Mouse (Mus musculus) Patski (cell line): ENCODE results near the gene Gmip. TPM values are rescaled to one million over a fixed set of nuclear protein-coding genes. Genes with fewer than 3 reads are reported as not detected.

Experiments
- ATAC-seq: fragments of 100-300 bp; one replicate; pipeline ENCODE4 v1.8.0; 2021
- CTCF ChIA-PET: fragments of 350-600 bp; sonication (Branson Sonifier 250); formaldehyde crosslinking; loops from one replicate; lab custom pipeline; 2022; ENCODE audit warnings: inconsistent platforms; lab: Charles Lee
- POLR2A ChIA-PET: fragments of 350-600 bp; sonication (Branson Sonifier 250); formaldehyde crosslinking; loops from one replicate; lab custom pipeline; 2022; ENCODE audit warnings: antibody characterized with exemption, inconsistent platforms; lab: Charles Lee
- DNase-seq: peaks from one replicate; pipeline ENCODE4 v3.0.0-alpha.2; 2011; ENCODE audit warnings: low read depth, low spot score
- H3K27me3 ChIP-seq: fragments of 371-371 bp; one replicate; pipeline ENCODE4 v1.5.1; 2021
- CTCF ChIP-seq: fragments of 100-300 bp; IDR thresholded peaks from one replicate; pipeline ENCODE4 v1.5.1; 2021
- in situ Hi-C: fragments of 300-500 bp; cut with MboI; formaldehyde crosslinking; loops from 3 replicates; pipeline ENCODE4 v1.11.1; 2018; ENCODE audit warnings: low pct_unique_long_range_greater_than_20kb, mixed read lengths
- polyA plus RNA-seq: library from polyadenylated mRNA; unstranded; gene quantifications from one replicate; pipeline ENCODE4 v1.2.3, GENCODE M21; 2021

Gene Gmip
- 17.8 TPM for polyA plus RNA-seq

DNA sequence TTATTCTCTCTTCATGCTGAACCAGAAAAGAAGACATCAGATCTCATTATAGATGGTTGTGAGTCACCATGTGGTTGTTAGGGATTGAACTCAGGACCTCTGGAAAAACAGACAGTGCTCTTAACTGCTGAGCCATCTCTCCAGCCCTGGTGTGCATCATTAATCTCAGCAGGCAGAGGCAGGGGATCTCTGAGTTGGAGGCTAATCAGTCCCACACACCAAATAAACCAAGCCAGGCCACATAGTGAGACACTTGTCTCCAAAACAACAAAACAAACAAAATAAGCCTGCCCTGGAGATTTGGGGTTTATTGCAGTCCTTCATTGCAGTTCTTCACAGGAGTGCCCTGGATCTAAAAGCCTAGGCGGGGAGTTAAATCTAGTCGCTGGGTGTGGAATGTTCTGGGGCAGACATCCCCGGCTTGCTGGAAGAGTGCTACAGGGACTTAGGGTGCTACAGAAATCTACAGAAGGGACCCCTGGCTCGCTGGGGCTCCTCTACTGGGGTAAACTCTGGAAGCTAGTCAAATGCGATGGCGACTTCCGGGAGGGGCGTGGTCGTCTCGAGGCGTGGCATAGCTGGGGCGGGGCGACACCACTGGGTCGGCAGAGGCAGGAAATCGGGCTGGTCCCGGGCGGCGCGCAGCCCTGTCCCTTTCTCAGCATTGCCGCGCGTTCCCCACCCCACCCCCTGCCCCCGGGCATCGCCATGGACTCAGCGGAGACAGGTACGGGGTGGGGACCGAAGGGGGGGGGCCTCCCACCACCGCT lies at the start of gene Gmip:
TSS of gene Gmip (plus strand) at position 586 of the 770 bp plus-strand sequence.
- in situ Hi-C loops = loop anchor here (25.0 kb wide), 1 partner anchor 696 kb away; no protein-coding TSS in a partner anchor
- POLR2A ChIA-PET = interaction anchor here (1.0 kb wide), 2 partner anchors 12 to 15 kb away, joined by 4 read pairs; no protein-coding TSS in a partner anchor
- no peak for TF ChIP-seq CTCF
- peak; percentile 59 for ATAC-seq
- CTCF ChIA-PET = no interaction called here
- H3K27me3 ChIP-seq = no peaks in the 10 kb centered on the region
- DNase-seq = no peak

GRCm38 (mm10) chr8:69761814-69762445 lies 46.5 kb upstream of the Gmip start:
- ATAC-seq (no peak), DNase-seq (no peak)
- ChIA-PET CTCF (no interaction called here), POLR2A (no interaction called here)
- no peaks in the 10 kb centered on the region for H3K27me3 ChIP-seq
- no peak for TF ChIP-seq CTCF
- in situ Hi-C loops = no loop called here

GRCm38 (mm10) chr8:69771221-69771620 lies 37.3 kb upstream of the Gmip start:
- no peak for DNase-seq
- in situ Hi-C loops = no loop called here
- no peak for ATAC-seq
- CTCF ChIA-PET = interaction anchor here (1.7 to 1.9 kb wide), 3 partner anchors 13 to 24 kb away, joined by 4 to 5 read pairs (median 4); partner anchors contain the start of gene Zfp963
- POLR2A ChIA-PET = no interaction called here
- H3K27me3 ChIP-seq = no peaks in the 10 kb centered on the region
- no peak for TF ChIP-seq CTCF

DNA sequence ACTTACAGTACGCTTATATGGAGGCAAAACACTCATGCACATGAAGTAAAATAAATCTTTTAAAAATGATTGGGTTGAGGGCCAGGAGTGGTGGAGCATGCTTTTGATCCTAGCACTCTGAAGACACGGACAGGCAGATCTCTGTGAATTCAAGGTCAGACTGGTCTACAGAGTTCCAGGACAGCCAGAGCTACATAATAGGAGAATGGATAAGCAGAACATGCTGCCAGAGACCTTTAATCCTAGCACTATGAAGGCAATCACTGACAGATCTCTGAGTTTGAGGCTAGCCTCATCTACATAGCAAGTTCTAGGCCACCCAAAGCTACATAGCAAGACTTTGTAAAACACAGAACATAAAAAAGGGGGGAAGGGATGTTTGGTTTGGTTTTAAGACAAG lies 36.4 kb upstream of the Gmip start:
- in situ Hi-C loops = no loop called here
- TF ChIP-seq CTCF = no peak
- POLR2A ChIA-PET = no interaction called here
- ATAC-seq (no peak), DNase-seq (no peak)
- H3K27me3 ChIP-seq = no peaks in the 10 kb centered on the region
- CTCF ChIA-PET = interaction anchor here (1.8 kb wide), 1 partner anchor 22 kb away, joined by 4 read pairs; the partner anchor contains the start of gene Zfp963

- peak; percentile 82 for DNase-seq
- ChIA-PET CTCF (interaction anchor here (0.9 kb wide), 1 partner anchor 15 kb away, joined by 4 read pairs; no protein-coding TSS in a partner anchor), POLR2A (interaction anchor here (0.8 kb wide), 1 partner anchor 16 kb away, joined by 9 read pairs; no protein-coding TSS in a partner anchor)
- TF ChIP-seq CTCF = no peak
- in situ Hi-C loops = no loop called here
- H3K27me3 ChIP-seq = no peaks in the 10 kb centered on the region
- peak; percentile 100 for ATAC-seq
Measured at GRCm38 (mm10) chr8:69774503-69775148, 33.9 kb upstream of the Gmip start, which contains the start of gene Gm20422. Gene Gm20422, minus strand, starts transcription at chr8:69774886.

DNA sequence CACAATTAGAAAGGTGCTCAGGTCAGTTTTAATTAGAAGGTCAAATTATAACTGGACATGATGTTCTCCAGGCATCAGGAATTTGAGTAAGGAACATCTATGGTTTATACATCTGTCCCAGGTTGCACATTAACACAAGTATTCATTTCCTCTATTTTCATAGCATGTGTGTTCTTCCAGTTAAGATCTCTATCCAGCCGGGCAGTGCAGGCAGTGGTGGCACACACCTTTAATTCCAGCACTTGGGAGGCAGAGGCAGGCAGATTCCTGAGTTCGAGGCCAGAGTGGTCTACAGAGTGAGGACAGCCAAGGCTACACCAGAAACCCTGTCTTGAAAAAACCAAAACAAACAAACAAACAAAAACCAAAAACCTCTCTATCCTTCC lies 33.3 kb upstream of the Gmip start:
- no peak for ATAC-seq
- in situ Hi-C loops = no loop called here
- POLR2A ChIA-PET = no interaction called here
- CTCF ChIA-PET = interaction anchor here (0.9 kb wide), 1 partner anchor 14 kb away, joined by 4 read pairs; no protein-coding TSS in a partner anchor
- DNase-seq = no peak
- no peak for TF ChIP-seq CTCF
- H3K27me3 ChIP-seq = no peaks in the 10 kb centered on the region

- in situ Hi-C loops = no loop called here
- ATAC-seq (no peak), DNase-seq (no peak)
- H3K27me3 ChIP-seq = no peaks in the 10 kb centered on the region
- ChIA-PET POLR2A (no interaction called here), CTCF (no interaction called here)
- TF ChIP-seq CTCF = no peak
Measured at GRCm38 (mm10) chr8:69777111-69777510, 31.4 kb upstream of the Gmip start.

DNA sequence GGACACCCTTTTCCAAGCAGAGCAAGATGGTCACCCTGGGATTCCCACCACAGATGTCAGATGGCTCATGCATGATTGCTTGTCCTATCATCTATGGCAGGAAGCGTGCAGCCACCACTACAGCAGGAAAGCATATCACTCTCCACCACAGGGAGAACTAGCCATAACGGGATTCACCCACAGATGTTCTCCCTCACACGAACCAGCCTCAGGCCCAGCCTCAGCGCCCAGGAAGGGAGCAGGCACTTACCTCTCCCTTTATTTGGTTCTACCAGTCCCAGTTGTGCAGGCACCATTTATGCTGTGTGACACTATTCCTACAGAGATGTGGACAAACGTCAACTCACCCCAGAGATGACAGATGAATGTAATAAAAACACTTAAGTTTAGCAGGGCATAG lies 19.4 kb upstream of the Gmip start:
- in situ Hi-C loops = no loop called here
- ChIA-PET CTCF (interaction anchor here (1.2 kb wide), 1 partner anchor 14 kb away, joined by 4 read pairs; the partner anchor contains the start of gene Gm20422), POLR2A (no interaction called here)
- no peaks in the 10 kb centered on the region for H3K27me3 ChIP-seq
- DNase-seq = no peak
- ATAC-seq = no peak
- TF ChIP-seq CTCF = no peak

DNA sequence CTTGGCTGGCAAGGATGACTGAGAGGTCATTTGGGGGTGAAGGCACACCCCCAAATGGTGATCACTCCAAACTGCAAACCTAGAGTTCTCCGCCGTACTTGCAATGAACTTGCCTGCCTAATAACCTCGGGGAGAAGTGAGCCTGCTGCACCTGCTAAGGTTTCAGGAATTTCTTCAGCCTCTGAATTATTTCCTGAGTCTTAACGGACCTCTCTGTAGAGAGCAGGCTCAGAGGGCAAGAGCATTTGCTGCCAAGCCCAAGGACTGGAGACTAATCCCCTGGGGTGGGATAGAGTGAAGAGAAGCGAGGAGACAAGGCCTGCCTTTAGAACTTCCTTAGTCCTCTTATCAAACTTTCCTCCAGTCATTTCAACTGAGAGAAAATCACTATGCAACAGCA lies 18.7 kb upstream of the Gmip start:
- no peak for DNase-seq
- in situ Hi-C loops = loop anchor here (5.0 kb wide), 1 partner anchor 162 kb away; the partner anchor contains the start of gene Zfp868
- ATAC-seq = no peak
- no peak for TF ChIP-seq CTCF
- no peaks in the 10 kb centered on the region for H3K27me3 ChIP-seq
- POLR2A ChIA-PET = interaction anchor here (1.0 to 2.7 kb wide), 2 partner anchors 16 to 40 kb away, joined by 9 read pairs; partner anchors contain the start of gene Zfp963
- CTCF ChIA-PET = interaction anchor here (1.2 kb wide), 1 partner anchor 15 kb away, joined by 4 read pairs; the partner anchor contains the start of gene Gm20422

DNA sequence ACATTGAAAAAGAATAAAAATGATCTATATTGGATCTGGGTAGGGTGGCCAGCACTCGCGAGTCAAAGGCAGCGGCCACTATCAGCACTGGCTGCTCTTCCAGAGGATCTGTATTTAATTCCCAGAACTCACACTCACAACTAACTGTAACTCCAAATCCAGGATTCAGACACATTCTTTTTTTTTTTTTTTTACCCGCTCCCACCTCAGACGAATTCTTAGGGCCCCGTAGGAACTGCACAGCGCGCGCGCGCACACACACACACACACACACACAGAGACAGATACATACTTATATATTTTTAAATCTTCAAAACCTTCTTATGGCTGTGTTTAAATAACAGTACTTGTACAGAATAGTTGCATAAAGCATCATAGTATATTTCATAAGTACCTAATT lies 18.1 kb upstream of the Gmip start:
- no peak for ATAC-seq
- ChIA-PET CTCF (no interaction called here), POLR2A (interaction anchor here (0.5 to 2.7 kb wide), 5 partner anchors 10 to 41 kb away, joined by 3 to 9 read pairs (median 3); partner anchors contain the start of gene Zfp963)
- H3K27me3 ChIP-seq = no peaks in the 10 kb centered on the region
- DNase-seq = no peak
- TF ChIP-seq CTCF = no peak
- in situ Hi-C loops = loop anchor here (5.0 kb wide), 1 partner anchor 163 kb away; the partner anchor contains the start of gene Zfp868
